Mouse (Mus musculus) lung, postnatal 0 days (tissue): ENCODE measurements around the gene Rtn4rl1. TPM values are rescaled to one million over a fixed set of nuclear protein-coding genes. Genes with fewer than 3 reads are reported as not detected.

Experiments
- ATAC-seq: fragments of 200-750 bp; cut with Nextera tagmentation; 2 replicates; pipeline ENCODE4 v1.8.0; 2017; ENCODE audit warnings: moderate library complexity
- DNase-seq: peaks from one replicate; pipeline ENCODE4 v3.0.0-alpha.2; 2016; ENCODE audit warnings: low spot score
- H3K27ac ChIP-seq: fragments of 300-500 bp; sonication (generic); 2 replicates; pipeline ENCODE4 v1.5.1; 2014; ENCODE audit warnings: antibody characterized with exemption, mild to moderate bottlenecking, low read length, mixed read lengths
- H3K27me3 ChIP-seq: fragments of 300-500 bp; sonication (generic); replicated peaks from 2 replicates; pipeline ENCODE4 v1.6.1; 2014; ENCODE audit warnings: low read length, mixed read lengths; ENCODE audit not compliant: insufficient read depth
- H3K36me3 ChIP-seq: fragments of 300-500 bp; sonication (generic); 2 replicates; pipeline ENCODE4 v1.6.1; 2014; ENCODE audit warnings: low read length, mixed read lengths; ENCODE audit not compliant: insufficient read depth
- H3K4me1 ChIP-seq: fragments of 300-500 bp; sonication (generic); 2 replicates; pipeline ENCODE4 v1.6.1; 2014; ENCODE audit warnings: antibody characterized with exemption, low read depth, low read length, mixed read lengths; ENCODE audit not compliant: insufficient read depth
- H3K4me2 ChIP-seq: fragments of 300-500 bp; sonication (generic); replicated peaks from 2 replicates; pipeline ENCODE4 v1.6.1; 2014; ENCODE audit warnings: low read depth, mild to moderate bottlenecking, low read length, moderate library complexity, mixed read lengths
- H3K4me3 ChIP-seq: fragments of 300-500 bp; sonication (generic); 2 replicates; pipeline ENCODE4 v1.5.1; 2014; ENCODE audit warnings: low read depth, low read length
- H3K9ac ChIP-seq: fragments of 300-500 bp; sonication (generic); replicated peaks from 2 replicates; pipeline ENCODE4 v1.6.1; 2014; ENCODE audit warnings: low read depth, mild to moderate bottlenecking
- H3K9me3 ChIP-seq: fragments of 300-500 bp; sonication (generic); 2 replicates; pipeline ENCODE4 v1.6.1; 2016; ENCODE audit warnings: low read length, mixed read lengths
- CTCF ChIP-seq: IDR thresholded peaks from 2 replicates; pipeline ENCODE4 v1.5.1; 2016; ENCODE audit warnings: antibody characterized with exemption, mild to moderate bottlenecking
- EP300 ChIP-seq: IDR thresholded peaks from 2 replicates; pipeline ENCODE4 v1.6.1; 2016; ENCODE audit warnings: antibody characterized with exemption, mild to moderate bottlenecking, control low read depth
- WGBS: fragments of 180-500 bp; shearing (Covaris S2); extraction: QIAGEN DNeasy Blood & Tissue Kit; methylation state at CpG from one replicate; pipeline ENCODE4 v1.1.7; 2014; 5-methylcytosine and 5-hydroxymethylcytosine counted together
- polyA plus RNA-seq: library from polyadenylated mRNA; unstranded; fragments of >200 nt; fragmentation: Nextera tagmentation; extraction: Ambion mirVana; gene quantifications from 2 replicates; pipeline ENCODE4 v1.2.1, GENCODE M21; 2015

Gene Rtn4rl1
- polyA plus RNA-seq, 1 experiment from 2014 or later = 4.3 TPM

DNA sequence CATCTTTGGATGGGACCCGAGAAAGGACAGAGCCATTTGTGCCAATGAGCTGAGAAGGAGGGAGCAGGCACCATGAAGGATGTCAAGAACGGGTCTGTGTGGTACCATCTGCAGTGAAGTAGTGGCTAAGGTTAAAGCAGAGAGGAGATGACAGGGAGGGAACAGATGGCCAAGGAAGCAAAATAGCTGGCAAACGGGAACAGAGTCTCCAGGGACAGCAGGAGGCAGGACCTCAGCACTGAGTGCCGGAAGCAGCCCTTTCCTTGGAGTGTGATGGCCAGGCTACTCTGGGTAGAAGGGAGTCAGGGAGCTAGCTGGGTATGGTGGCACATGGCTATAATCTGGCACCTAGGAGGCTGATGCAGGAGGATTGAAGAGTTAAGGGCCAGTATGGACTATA is 5.2 kb downstream of the Rtn4rl1 start:
- Histone ChIP-seq H3K4me1 (peaks cover 15% of the 10 kb centered on the region), H3K4me3 (no peak overlapping the region), H3K27ac (no peak overlapping the region), H3K27me3 (peaks cover 28% of the 10 kb centered on the region), H3K36me3 (no peaks in the 10 kb centered on the region), H3K9ac (no peak overlapping the region), H3K9me3 (no peaks in the 10 kb centered on the region), H3K4me2 (no peak overlapping the region)
- TF ChIP-seq CTCF = no peak
- TF ChIP-seq EP300 = no peak
- ATAC-seq (no peak), DNase-seq (no peak)
- WGBS = 76% methylated on average over 4 of the region's 4 CpGs

DNA sequence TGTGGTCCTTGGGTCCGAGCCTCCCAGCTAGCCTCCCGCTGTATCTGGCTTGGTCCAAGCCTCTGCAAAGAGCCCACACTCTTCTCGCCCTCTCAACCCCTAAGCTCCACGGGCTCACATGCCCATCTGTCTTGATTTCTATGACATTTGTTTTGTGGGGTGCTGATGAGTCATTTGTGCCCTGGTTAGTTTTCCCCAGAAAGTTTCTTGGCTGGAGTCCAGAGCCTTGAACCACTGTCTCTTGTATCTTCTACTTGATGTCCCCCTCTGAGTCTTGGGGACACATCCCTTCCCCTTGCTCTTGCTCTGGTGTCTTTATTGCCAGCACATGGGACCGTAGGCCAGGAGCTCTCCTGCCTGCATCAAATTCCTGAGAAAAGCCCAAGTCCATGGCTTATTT is 6.4 kb downstream of the Rtn4rl1 start:
- Histone ChIP-seq H3K27ac (no peak overlapping the region), H3K4me1 (peaks cover 4% of the 10 kb centered on the region; the same call in 1 of the 2 replicates), H3K9ac (no peak overlapping the region), H3K4me2 (no peak overlapping the region), H3K27me3 (peaks cover 17% of the 10 kb centered on the region), H3K9me3 (no peaks in the 10 kb centered on the region), H3K4me3 (no peak overlapping the region), H3K36me3 (no peaks in the 10 kb centered on the region)
- ATAC-seq (no peak), DNase-seq (no peak)
- TF ChIP-seq CTCF = no peak
- no peak for TF ChIP-seq EP300
- 71% methylated on average over 5 of the region's 5 CpGs for WGBS

DNA sequence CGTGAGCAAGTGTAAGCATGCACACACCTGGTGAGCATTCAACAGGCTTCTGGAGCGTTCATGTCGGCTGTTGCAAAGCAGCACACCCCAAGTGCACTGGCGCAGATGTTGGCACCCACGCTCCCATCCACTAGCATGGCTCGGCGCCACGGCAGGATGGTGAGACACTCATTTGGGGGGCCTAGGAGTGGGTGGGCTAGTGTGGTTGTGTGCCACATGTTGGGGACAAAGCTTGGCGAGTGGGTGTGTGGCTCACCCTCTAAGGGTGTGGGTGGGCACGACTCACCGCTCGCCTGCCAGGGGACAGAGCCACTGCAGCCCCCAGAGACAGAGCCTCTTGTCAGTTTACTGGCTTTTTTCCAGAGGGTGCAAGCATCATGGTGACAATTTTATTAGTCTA is 7.4 kb downstream of the Rtn4rl1 start:
- 81% methylated on average over 12 of the region's 12 CpGs for WGBS
- Histone ChIP-seq H3K27ac (no peak overlapping the region), H3K4me2 (no peak overlapping the region), H3K4me3 (no peak overlapping the region), H3K9me3 (no peaks in the 10 kb centered on the region), H3K27me3 (peaks cover 7% of the 10 kb centered on the region; the same call in 1 of the 2 replicates), H3K36me3 (no peaks in the 10 kb centered on the region), H3K4me1 (no peaks in the 10 kb centered on the region), H3K9ac (no peak overlapping the region)
- DNase-seq (no peak), ATAC-seq (no peak)
- TF ChIP-seq EP300 (no peak), CTCF (no peak)

DNA sequence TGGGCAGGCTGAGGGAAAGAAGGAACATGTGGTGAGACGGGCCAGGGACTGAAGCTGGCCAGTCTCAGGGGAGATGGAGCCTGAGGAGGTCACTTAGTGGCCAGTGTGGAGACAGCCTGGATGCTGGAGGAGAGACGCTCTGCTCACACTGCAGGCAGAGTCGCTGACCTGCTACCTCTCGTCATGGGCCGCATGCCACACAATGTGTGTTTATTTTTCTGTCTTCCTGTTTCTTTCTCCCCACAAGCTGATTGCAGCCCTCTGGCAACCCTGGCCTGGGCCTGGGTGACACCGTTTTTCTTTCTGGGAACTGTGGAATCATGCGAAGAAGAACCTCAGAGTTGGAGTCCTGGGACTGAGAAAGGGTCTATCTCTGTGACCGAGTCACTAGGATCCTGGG is 8.1 kb downstream of the Rtn4rl1 start:
- no peak for TF ChIP-seq CTCF
- no peak for TF ChIP-seq EP300
- Histone ChIP-seq H3K9ac (no peak overlapping the region), H3K27ac (0 out of 2 replicates have a peak overlapping the region, but pooled peaks have one; percentile 6), H3K36me3 (no peaks in the 10 kb centered on the region), H3K4me1 (no peaks in the 10 kb centered on the region), H3K27me3 (no peaks in the 10 kb centered on the region), H3K4me2 (no peak overlapping the region), H3K4me3 (no peak overlapping the region), H3K9me3 (no peaks in the 10 kb centered on the region)
- DNase-seq = no peak
- 29% methylated on average over 8 of the region's 8 CpGs for WGBS
- peak; percentile 25; the same call in 1 of the 2 replicates for ATAC-seq

DNA sequence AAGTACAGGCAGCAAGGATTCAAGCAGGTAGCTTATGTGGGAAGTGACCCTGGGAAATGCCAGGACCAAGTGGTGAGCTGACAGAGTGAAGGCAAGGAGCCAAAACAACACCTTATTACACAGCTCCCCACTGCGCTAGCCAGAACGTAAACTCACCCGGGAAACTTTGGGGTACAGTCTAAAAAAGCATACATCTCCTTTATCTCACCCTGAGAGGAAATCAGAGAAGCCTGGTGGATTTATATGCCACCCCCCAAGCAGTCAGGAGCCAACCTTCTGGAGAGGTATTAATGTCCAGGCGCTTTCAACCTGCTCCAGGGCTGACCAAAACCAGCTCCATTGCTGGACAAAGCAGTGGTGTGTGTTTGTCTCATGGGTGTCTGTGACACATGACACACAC is 10.3 kb downstream of the Rtn4rl1 start:
- TF ChIP-seq CTCF (no peak), EP300 (no peak)
- 79% methylated on average over 4 of the region's 4 CpGs for WGBS
- H3K4me3 ChIP-seq = no peak overlapping the region

DNA sequence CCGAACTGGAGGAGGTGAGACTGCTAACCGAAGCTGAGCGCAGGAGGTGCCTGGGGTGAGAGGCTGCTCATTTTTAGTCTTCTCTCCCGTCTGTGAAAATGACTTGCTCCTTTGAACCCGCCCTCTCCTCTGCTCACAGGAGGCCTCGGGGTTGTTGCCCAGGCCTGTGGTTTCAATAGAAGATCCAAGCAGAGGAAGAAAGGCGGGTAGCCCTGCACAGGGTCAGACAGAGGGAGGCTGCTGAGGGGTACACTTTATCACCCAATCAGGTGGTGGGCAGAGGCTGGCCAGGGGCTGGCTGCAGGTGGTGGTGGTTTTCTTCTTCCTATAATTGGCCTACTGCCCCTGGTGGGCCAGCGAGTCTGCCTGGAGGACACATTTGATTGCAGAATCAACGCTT is 10.9 kb downstream of the Rtn4rl1 start:
- no peak overlapping the region for H3K4me3 ChIP-seq
- 61% methylated on average over 9 of the region's 9 CpGs for WGBS
- H3K36me3 ChIP-seq = no peaks in the 10 kb centered on the region
- H3K9ac ChIP-seq = no peak overlapping the region
- H3K27me3 ChIP-seq = no peaks in the 10 kb centered on the region
- TF ChIP-seq CTCF (no peak), EP300 (no peak)
- no peaks in the 10 kb centered on the region for H3K9me3 ChIP-seq
- no peaks in the 10 kb centered on the region for H3K4me1 ChIP-seq
- ATAC-seq (no peak), DNase-seq (no peak)
- H3K4me2 ChIP-seq = no peak overlapping the region
- no peak overlapping the region for H3K27ac ChIP-seq

More for the DNA sequence above, 10.3 kb downstream of the Rtn4rl1 start:
- no peak for DNase-seq
- Histone ChIP-seq H3K36me3 (no peaks in the 10 kb centered on the region), H3K27me3 (no peaks in the 10 kb centered on the region), H3K9ac (no peak overlapping the region), H3K4me1 (no peaks in the 10 kb centered on the region), H3K27ac (no peak overlapping the region), H3K9me3 (no peaks in the 10 kb centered on the region), H3K4me2 (no peak overlapping the region)
- no peak for ATAC-seq

DNA sequence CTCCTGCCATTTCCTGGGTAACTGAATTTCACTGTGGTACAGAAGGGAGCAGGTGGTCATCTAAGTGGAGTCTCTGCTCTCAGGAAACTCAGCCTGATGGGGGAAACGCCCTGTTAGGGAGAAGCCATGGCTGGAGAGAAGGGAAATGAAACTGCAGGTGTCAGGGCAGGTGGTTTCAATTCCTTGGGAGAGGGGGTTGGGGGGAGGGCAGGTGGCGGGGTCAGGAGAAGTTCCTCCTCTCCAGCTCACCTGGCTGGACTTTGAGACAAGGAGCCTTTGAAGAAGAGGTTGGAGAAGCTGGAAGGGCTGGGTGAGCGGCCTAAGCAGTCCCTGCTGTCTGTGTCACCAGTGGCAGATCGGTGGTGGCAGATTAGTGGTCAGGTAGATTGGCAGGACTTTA is 12.8 kb downstream of the Rtn4rl1 start:
- ATAC-seq (no peak), DNase-seq (no peak)
- Histone ChIP-seq H3K4me3 (no peak overlapping the region), H3K4me1 (no peaks in the 10 kb centered on the region), H3K27ac (no peak overlapping the region), H3K4me2 (no peak overlapping the region), H3K27me3 (no peaks in the 10 kb centered on the region), H3K9me3 (no peaks in the 10 kb centered on the region), H3K36me3 (no peaks in the 10 kb centered on the region), H3K9ac (no peak overlapping the region)
- TF ChIP-seq CTCF (no peak), EP300 (no peak)
- WGBS = 73% methylated on average over 3 of the region's 4 CpGs
